Mouse (Mus musculus) heart, embryonic 10.5 days (tissue): ENCODE results near the gene Clybl. TPM values are rescaled to one million over a fixed set of nuclear protein-coding genes. Genes with fewer than 3 reads are reported as not detected.

Experiments used
- DNase-seq: peaks from one replicate; pipeline ENCODE4 v3.0.0-alpha.2; 2017; ENCODE audit warnings: low spot score
- H3K27ac ChIP-seq: fragments of 300-500 bp; sonication (generic); 2 replicates; pipeline ENCODE4 v1.5.1; 2016; ENCODE audit warnings: mild to moderate bottlenecking
- H3K27me3 ChIP-seq: fragments of 300-500 bp; sonication (generic); 2 replicates; pipeline ENCODE4 v1.6.1; 2016; ENCODE audit warnings: mild to moderate bottlenecking; ENCODE audit not compliant: poor library complexity, insufficient read depth, severe bottlenecking
- H3K36me3 ChIP-seq: fragments of 300-500 bp; sonication (generic); 2 replicates; pipeline ENCODE4 v1.6.1; 2016; ENCODE audit warnings: mild to moderate bottlenecking, moderate library complexity
- H3K4me1 ChIP-seq: fragments of 300-500 bp; sonication (generic); 2 replicates; pipeline ENCODE4 v1.6.1; 2016; ENCODE audit warnings: mild to moderate bottlenecking
- H3K4me3 ChIP-seq: fragments of 300-500 bp; sonication (generic); 2 replicates; pipeline ENCODE4 v1.5.1; 2016; ENCODE audit warnings: mild to moderate bottlenecking, moderate library complexity
- H3K9me3 ChIP-seq: fragments of 300-500 bp; sonication (generic); 2 replicates; pipeline ENCODE4 v1.6.1; 2016; ENCODE audit warnings: mild to moderate bottlenecking, moderate library complexity
- WGBS: fragments of 180-500 bp; shearing (Covaris S2); methylation state at CpG from one replicate; pipeline ENCODE4 v1.1.7; 2016; 5-methylcytosine and 5-hydroxymethylcytosine counted together
- polyA plus RNA-seq: library from polyadenylated mRNA; unstranded; fragments of >200 nt; fragmentation: Nextera tagmentation; extraction: Ambion mirVana; gene quantifications from 2 replicates; pipeline ENCODE4 v1.2.1, GENCODE M21; 2016

Gene Clybl
- polyA plus RNA-seq, 1 experiment from 2014 or later: 43.5 TPM

DNA sequence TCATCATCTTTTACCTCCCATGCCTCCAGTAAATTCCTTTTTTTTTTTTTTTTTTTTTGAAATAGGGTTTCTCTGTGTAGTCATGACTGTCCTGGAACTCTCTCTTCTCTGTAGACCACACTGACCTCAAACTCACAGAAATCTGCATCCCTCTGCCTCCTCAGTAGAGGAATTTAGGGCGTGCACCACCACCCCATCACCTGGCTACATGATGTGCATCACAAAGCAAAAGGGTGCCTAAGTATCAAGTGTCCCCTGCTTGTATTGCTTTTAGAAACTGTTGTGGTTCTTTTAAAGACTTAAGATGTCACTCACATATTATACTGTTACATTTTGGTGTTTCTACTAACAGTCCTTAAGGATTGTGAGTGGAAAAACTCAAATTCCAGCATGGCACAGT, 211.6 kb downstream of the Clybl start:
- Histone ChIP-seq H3K9me3 (no peaks in the 10 kb centered on the region), H3K27me3 (peaks cover 5% of the 10 kb centered on the region; the same call in 1 of the 2 replicates), H3K4me1 (no peaks in the 10 kb centered on the region), H3K4me3 (no peak overlapping the region), H3K36me3 (no peaks in the 10 kb centered on the region), H3K27ac (no peak overlapping the region)
- DNase-seq: no peak
- 73% methylated on average over 1 of the region's 1 CpGs for WGBS

DNA sequence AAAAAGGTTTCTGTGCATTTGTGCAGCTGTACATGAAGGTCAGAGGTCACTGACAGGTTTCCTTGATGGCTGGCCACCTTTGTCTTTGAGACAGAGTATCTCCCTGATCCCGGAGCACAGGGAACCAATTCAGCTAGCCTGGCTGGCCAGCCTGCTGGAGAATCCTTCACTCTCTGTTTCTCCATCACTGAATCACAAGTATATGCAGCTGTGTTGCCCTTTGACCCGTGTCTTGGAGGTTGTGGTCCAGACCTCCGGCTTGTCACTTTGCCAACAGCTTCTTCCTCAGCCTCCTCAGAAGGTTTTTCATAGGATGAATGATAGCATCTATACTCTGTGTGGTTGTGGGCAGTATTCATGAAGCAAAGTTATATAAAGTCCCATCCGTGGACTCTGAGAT, 217.2 kb downstream of the Clybl start:
- DNase-seq: peak; percentile 61
- WGBS: 82% methylated on average over 4 of the region's 4 CpGs
- no peak overlapping the region for H3K4me3 ChIP-seq
- H3K27me3 ChIP-seq: peaks cover 10% of the 10 kb centered on the region
- no peaks in the 10 kb centered on the region for H3K4me1 ChIP-seq
- no peak overlapping the region for H3K27ac ChIP-seq
- H3K36me3 ChIP-seq: no peaks in the 10 kb centered on the region
- no peaks in the 10 kb centered on the region for H3K9me3 ChIP-seq

DNA sequence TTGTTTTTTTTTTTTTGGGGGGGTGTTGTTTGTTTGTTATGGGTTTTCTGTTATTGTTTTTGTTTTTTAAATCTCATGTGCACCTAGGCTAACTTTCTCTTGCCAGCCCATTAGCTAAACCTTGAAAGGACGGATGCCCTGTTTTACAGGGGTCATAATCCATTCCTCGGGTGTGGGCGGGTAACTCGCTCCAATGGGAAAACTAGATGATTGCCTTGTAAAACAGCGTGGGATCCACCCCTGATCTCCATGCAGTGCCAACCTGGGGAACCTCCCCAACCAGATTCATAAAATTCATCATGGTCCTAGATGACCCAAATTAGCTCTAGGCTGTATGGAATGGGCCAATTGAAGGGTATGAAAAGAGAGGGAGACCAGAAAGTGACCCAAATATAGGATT, 218.4 kb downstream of the Clybl start:
- H3K4me1 ChIP-seq: no peaks in the 10 kb centered on the region
- H3K27ac ChIP-seq: no peak overlapping the region
- peaks cover 20% of the 10 kb centered on the region for H3K27me3 ChIP-seq
- WGBS: 89% methylated on average over 5 of the region's 5 CpGs
- no peaks in the 10 kb centered on the region for H3K9me3 ChIP-seq
- no peak overlapping the region for H3K4me3 ChIP-seq
- no peaks in the 10 kb centered on the region for H3K36me3 ChIP-seq
- DNase-seq: no peak

DNA sequence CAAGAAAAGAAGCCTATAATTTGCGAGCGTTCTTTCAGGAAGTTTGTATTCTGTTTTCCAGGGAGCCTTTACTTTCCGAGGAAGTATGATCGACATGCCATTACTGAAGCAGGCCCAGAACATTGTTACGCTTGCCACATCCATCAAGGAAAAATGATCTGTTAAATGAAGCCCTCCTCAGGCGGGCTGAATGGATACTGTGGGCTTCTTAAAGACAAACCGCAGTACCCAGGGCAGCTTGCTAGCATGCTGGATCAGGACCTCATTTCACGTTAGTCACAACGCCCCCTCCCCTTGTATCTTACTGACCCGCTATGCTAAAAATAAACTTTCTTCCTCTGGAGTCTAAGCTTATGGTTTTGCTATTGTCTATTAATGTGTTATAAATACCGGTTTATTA, 220.4 kb downstream of the Clybl start:
- 77% methylated on average over 11 of the region's 11 CpGs for WGBS
- DNase-seq: no peak
- Histone ChIP-seq H3K4me1 (peaks cover 8% of the 10 kb centered on the region; the same call in 1 of the 2 replicates), H3K4me3 (no peak overlapping the region), H3K9me3 (no peaks in the 10 kb centered on the region), H3K36me3 (no peaks in the 10 kb centered on the region), H3K27ac (no peak overlapping the region), H3K27me3 (peaks cover 40% of the 10 kb centered on the region)

DNA sequence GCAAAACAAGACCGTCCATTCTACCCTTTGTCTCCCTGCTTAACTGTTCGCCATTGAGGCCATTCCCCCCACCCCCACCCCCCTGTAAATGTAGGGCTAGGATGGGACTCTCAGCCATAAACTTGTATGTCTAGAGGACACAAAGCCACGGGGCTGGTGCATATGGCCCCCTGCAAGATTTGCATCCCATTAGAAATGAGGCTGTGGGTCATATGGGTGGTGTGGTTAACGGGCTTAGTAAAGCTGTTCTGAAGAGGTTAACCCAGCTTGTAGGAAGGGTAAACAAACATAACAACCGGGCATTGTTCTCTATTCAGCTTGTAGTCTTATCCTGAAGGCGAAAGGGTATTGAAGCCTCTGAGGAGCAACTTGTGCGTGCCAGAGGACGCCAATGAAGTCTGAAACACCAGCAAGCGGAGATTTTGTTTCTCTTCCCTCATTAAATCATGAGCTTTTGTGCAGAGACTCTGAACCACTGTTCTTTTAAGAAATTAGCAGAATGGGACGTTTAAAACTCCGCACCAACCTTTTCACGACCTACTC, 221.3 kb downstream of the Clybl start:
- Histone ChIP-seq H3K4me3 (no peak overlapping the region), H3K9me3 (no peaks in the 10 kb centered on the region), H3K4me1 (peaks cover 10% of the 10 kb centered on the region; the same call in 1 of the 2 replicates), H3K36me3 (no peaks in the 10 kb centered on the region), H3K27me3 (peaks cover 49% of the 10 kb centered on the region), H3K27ac (no peak overlapping the region)
- 63% methylated on average over 12 of the region's 12 CpGs for WGBS
- DNase-seq: no peak

DNA sequence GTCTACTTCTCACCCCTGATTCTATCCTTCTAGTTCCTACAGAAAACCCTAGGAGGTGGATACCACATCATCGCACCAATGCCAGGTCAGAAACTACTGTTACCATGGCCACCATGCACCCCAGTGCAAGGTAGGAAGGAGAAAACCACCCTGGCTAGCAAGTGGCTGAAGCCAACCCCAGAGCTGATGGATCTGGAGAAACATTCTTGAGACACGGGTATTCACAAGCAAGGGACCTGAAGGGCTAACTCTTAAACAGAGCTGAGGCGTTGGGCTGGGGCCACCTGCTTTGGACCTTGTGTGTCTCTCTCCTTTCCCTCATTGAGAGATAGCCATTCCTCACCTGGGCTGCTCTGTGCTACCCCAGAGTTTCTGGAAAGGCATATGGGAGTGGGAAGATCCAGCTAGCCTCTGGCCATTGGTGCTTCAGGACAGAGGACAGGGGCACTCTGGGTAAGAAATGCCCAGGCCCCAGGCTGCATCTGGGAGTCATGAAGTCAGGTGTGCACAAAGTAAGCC, 222.0 kb downstream of the Clybl start:
- DNase-seq: no peak
- H3K9me3 ChIP-seq: no peaks in the 10 kb centered on the region
- no peak overlapping the region for H3K4me3 ChIP-seq
- H3K36me3 ChIP-seq: no peaks in the 10 kb centered on the region
- no peak overlapping the region for H3K27ac ChIP-seq
- WGBS: 84% methylated on average over 3 of the region's 3 CpGs
- peaks cover 10% of the 10 kb centered on the region; the same call in 1 of the 2 replicates for H3K4me1 ChIP-seq
- peaks cover 56% of the 10 kb centered on the region for H3K27me3 ChIP-seq

DNA sequence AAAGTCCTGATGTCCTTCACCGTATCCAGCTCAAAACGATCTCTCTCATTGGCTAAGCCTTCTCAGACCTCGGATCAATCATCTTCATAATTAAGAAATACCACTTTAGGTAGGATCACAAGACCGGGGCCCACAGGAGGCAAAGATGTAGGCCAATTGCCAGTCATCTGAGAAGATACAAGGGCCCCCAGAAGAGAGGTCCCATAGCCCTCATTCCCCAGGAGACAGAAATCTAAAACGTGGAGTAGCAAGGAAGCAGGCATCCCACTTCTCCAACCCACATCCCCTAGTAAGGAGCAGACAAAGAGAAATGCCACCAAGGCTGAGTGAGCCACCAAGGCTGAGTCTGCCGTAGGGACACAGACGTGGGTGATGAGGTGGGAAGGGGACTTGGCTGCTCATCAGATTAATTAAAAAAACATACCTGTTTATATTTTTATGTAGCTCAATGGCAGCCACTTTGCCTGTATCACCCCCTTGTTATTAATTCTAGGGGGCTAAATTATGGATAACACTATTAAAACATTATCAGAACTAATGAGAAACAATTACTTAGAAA, 223.2 kb downstream of the Clybl start:
- Histone ChIP-seq H3K9me3 (no peaks in the 10 kb centered on the region), H3K27ac (no peak overlapping the region), H3K36me3 (no peaks in the 10 kb centered on the region), H3K4me3 (no peak overlapping the region), H3K4me1 (peaks cover 10% of the 10 kb centered on the region; the same call in 1 of the 2 replicates), H3K27me3 (peaks cover 65% of the 10 kb centered on the region)
- WGBS: 79% methylated on average over 7 of the region's 7 CpGs
- DNase-seq: no peak

DNA sequence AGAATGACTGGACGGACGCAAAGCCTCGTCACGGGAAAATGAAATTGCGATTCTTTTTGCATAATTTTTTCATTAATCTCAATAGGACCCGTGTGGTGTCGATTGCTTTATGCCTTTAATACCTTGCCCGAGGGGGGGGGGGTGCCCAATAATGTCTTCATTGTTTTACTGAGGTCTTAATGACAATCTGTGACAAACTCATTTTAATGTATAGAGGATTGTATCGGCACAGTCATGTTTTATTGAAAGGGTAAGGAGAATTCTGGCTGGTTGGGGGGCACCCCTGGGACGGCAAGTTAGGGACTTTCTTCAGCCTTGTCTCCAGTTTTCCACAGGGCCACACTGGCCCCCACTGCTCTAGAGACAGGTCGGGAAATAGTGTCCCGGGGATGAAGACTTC, 223.7 kb downstream of the Clybl start:
- Histone ChIP-seq H3K4me1 (peaks cover 10% of the 10 kb centered on the region; the same call in 1 of the 2 replicates), H3K27me3 (peaks cover 70% of the 10 kb centered on the region), H3K27ac (no peak overlapping the region), H3K36me3 (no peaks in the 10 kb centered on the region), H3K4me3 (no peak overlapping the region), H3K9me3 (no peaks in the 10 kb centered on the region)
- no peak for DNase-seq
- WGBS: 66% methylated on average over 12 of the region's 12 CpGs

DNA sequence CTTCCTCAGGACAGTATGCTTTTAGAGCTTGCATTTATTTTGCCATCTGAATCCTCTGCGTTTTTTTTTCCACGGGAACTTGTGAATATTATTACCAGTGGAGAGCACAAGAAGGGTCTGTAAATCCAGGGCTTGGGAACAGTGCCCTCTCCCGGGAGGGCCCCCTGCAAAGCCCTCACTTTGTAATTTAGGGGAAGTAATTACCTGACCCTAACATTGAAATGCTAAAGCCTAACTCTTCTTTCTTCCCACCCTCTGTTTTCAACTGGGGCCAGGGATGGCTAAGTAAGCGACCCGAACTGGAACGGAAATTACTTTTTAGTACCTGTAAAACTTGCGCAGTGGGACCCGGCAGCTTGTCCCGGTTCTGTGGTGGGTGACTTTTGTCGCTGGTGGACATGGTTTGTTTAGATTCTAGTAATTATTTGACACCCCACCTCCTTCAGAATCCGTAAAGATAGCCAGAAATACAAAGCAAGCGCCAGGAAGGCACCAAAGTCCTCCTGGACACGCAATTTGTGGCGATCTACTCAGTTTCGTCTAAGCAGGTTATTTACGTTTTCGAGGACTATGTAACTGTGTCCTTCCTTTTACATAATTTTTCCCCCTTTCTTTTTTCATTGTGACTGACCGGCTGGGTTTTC, 224.5 kb downstream of the Clybl start:
- Histone ChIP-seq H3K4me3 (peak overlapping the region; percentile 65), H3K4me1 (peaks cover 10% of the 10 kb centered on the region; the same call in 1 of the 2 replicates), H3K27me3 (peaks cover 74% of the 10 kb centered on the region), H3K9me3 (no peaks in the 10 kb centered on the region), H3K36me3 (no peaks in the 10 kb centered on the region), H3K27ac (no peak overlapping the region)
- WGBS: 3% methylated on average over 18 of the region's 18 CpGs
- no peak for DNase-seq

DNA sequence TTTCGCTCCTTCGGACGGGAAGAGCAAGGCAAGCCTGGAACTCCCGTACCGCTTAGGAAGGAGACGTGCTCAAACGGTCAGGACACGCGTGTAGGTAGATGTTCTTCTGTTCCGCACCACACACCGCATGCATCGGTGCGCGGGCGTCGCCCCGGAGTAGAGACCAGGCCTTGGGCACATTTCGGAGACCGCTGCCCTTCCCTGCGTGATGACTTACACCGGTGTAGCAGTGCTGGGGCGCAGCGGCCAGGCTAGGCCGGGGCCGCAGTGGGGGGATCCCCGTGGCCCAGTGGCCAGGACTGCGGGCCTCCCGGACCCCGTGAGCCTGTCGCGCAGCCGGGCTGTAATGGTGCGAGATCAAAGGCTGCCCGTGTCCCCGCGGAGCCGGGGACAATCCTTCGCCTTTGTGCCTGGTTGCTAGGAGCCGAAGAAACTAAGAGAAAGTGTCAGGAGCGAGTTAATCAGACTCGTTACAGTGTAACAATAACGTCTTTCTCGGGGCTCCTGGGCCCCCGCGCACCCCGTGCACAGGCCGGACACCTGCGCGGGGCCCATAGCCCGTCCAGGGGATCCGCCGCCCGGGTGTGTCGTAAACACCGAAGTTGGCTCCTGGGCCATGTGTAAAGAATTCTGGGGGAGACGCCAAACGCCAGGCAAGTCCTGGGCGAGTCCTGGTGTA, 225.2 kb downstream of the Clybl start:
- Histone ChIP-seq H3K27me3 (peaks cover 79% of the 10 kb centered on the region), H3K4me3 (peak overlapping the region; percentile 65), H3K27ac (peak overlapping the region; percentile 13; the same call in 1 of the 2 replicates), H3K9me3 (no peaks in the 10 kb centered on the region), H3K36me3 (no peaks in the 10 kb centered on the region), H3K4me1 (peaks cover 10% of the 10 kb centered on the region; the same call in 1 of the 2 replicates)
- DNase-seq: no peak
- WGBS: 2% methylated on average over 58 of the region's 58 CpGs

DNA sequence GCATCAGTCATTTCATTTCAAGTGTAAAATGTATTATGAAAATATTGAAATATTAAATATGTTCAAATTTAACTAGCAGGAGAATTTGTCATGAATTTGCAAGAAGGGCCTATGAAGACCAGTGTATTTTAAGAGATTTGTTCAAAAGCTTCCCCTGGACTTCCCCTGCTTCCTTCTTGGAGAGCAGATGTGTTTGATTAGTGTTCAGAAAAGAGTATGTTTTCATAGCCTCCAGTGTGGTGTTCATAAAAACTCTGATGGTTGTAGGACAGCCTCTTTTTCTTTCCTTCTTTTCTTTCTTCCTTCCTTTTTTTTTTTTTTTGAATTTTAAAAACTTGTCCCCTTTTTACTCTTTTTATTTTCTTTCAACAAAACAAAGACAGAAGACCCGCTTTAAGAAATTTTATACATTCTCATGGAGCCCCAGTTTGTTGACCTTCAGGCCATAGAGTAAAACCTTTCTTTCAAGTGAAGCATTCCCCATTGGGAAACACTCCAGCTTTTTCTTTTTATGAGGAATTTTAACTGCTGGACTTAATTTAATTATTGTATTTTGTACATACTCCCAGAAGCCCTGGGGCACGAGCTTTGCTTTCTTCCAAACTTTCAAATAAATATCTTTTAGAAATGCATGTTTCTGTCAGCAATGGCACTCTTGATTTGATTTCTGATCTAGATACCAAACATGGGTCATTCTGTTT, 231.5 kb downstream of the Clybl start:
- H3K27me3 ChIP-seq: peaks cover 33% of the 10 kb centered on the region
- H3K36me3 ChIP-seq: no peaks in the 10 kb centered on the region
- no peaks in the 10 kb centered on the region for H3K4me1 ChIP-seq
- H3K27ac ChIP-seq: no peak overlapping the region
- H3K4me3 ChIP-seq: no peak overlapping the region
- WGBS: 70% methylated on average over 2 of the region's 2 CpGs
- DNase-seq: no peak
- H3K9me3 ChIP-seq: no peaks in the 10 kb centered on the region

DNA sequence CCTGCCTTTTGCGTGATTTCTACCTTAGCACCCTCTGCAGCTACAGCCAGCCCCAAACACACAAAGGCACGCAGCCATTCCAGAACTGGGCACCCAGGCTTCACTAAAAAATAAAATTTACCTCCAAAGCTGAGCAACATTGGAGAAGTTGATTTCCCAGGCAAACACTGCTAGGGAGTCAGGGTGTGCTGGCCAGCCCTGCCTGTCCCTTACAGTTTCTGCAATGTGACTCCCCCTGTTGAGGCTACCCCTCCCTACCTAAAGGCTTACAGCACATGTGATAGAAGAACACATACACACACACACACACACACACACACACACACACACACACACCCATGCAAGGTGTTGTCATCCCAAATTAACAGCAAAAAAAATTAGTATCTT, 232.0 kb downstream of the Clybl start:
- DNase-seq: no peak
- no peaks in the 10 kb centered on the region for H3K9me3 ChIP-seq
- 82% methylated on average over 2 of the region's 2 CpGs for WGBS
- H3K4me1 ChIP-seq: no peaks in the 10 kb centered on the region
- no peak overlapping the region for H3K27ac ChIP-seq
- peaks cover 31% of the 10 kb centered on the region for H3K27me3 ChIP-seq
- H3K36me3 ChIP-seq: no peaks in the 10 kb centered on the region
- no peak overlapping the region for H3K4me3 ChIP-seq
